Mouse (Mus musculus) liver, embryonic 16.5 days (tissue): ENCODE results near the gene Dbf4. TPM values are rescaled to one million over a fixed set of nuclear protein-coding genes. Genes with fewer than 3 reads are reported as not detected.

Experiments used
- ATAC-seq: fragments of 200-750 bp; cut with Nextera tagmentation; 2 replicates; pipeline ENCODE4 v1.8.0; 2017; ENCODE audit warnings: low read depth, mild to moderate bottlenecking, moderate number of reproducible peaks, moderate library complexity
- H3K27ac ChIP-seq: fragments of 300-500 bp; sonication (generic); 2 replicates; pipeline ENCODE4 v1.5.1; 2014; ENCODE audit warnings: mild to moderate bottlenecking, low read length
- H3K27me3 ChIP-seq: fragments of 300-500 bp; sonication (generic); 2 replicates; pipeline ENCODE4 v1.6.1; 2014; ENCODE audit warnings: low read depth, low read length, mixed read lengths; ENCODE audit not compliant: control insufficient read depth, insufficient read depth
- H3K36me3 ChIP-seq: fragments of 300-500 bp; sonication (generic); 2 replicates; pipeline ENCODE4 v1.6.1; 2014; ENCODE audit warnings: mild to moderate bottlenecking; ENCODE audit not compliant: control insufficient read depth, insufficient read depth
- H3K4me1 ChIP-seq: fragments of 300-500 bp; sonication (generic); 2 replicates; pipeline ENCODE4 v1.6.1; 2014; ENCODE audit warnings: low read depth, low read length, mixed read lengths; ENCODE audit not compliant: control insufficient read depth
- H3K4me2 ChIP-seq: fragments of 300-500 bp; sonication (generic); 2 replicates; pipeline ENCODE4 v1.6.1; 2014; ENCODE audit warnings: low read depth, low read length, mixed read lengths
- H3K4me3 ChIP-seq: fragments of 300-500 bp; sonication (generic); 2 replicates; pipeline ENCODE4 v1.5.1; 2014; ENCODE audit warnings: low read depth, mild to moderate bottlenecking, low read length
- H3K9ac ChIP-seq: fragments of 300-500 bp; sonication (generic); 2 replicates; pipeline ENCODE4 v1.6.1; 2014; ENCODE audit warnings: low read depth, low read length
- H3K9me3 ChIP-seq: fragments of 300-500 bp; sonication (generic); replicated peaks from 2 replicates; pipeline ENCODE4 v1.6.1; 2016; ENCODE audit warnings: low read length; ENCODE audit not compliant: control insufficient read depth
- WGBS: fragments of 180-500 bp; shearing (Covaris S2); extraction: QIAGEN DNeasy Blood & Tissue Kit; methylation state at CpG from one replicate; pipeline ENCODE4 v1.1.7; 2014; ENCODE audit not compliant: insufficient replicate concordance; 5-methylcytosine and 5-hydroxymethylcytosine counted together
- polyA plus RNA-seq: library from polyadenylated mRNA; unstranded; fragments of >200 nt; fragmentation: Nextera tagmentation; extraction: Ambion mirVana; gene quantifications from 2 replicates; pipeline ENCODE4 v1.2.1, GENCODE M21; 2015

Gene Dbf4
- polyA plus RNA-seq, result 22.6 and 25.6 TPM in 2 replicates

DNA sequence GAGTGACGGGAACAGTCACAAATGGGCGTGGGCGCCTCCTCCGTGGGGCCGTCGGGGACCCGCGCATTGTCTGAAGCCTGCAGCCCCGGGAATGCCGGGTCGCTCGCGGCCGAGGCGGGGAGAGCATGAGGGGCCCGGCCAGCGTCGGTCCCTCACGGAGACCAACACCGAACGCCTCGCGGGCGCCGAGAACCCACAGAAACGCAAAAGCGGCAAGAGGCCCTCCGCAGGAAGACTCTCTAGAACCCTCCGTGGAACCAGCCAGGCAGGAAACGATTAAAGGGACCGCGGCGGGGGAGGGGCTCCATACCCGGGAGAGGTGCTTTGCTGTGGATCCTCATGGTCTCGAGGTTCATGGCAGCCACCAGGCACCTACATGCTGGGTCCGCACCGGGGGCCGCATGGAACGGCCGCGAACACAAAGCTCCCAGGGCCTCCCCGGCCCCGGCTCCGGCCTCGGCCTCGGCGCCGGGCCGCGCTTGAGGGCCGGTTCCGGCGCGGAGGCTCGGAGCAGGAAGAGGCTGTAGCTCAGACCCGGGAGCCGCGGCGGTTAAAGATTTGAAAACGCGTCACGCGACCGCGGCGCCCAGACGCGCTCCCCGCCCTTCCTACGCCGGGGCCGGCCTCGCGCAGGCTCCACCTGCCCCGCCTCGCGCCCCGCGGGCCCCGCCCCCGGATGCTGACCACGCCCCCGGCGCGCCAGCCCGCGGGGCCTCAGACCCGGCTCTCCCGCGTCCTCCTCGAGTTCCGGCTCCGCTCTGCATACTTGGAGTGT is at the start of gene Dbf4, which contains the start of gene Slc25a40:
TSS of gene Dbf4 (minus strand) at position 560 of the 775 bp plus-strand sequence.
TSS of gene Slc25a40 (plus strand) at position 694 of the 775 bp plus-strand sequence.
- WGBS, result under 1% methylated on average over 90 of the region's 93 CpGs
- Histone ChIP-seq H3K27me3 (no peaks in the 10 kb centered on the region), H3K9me3 (no peaks in the 10 kb centered on the region), H3K36me3 (peaks cover 14% of the 10 kb centered on the region), H3K4me2 (peak within 1 kb of the TSS; percentile 87), H3K9ac (peak within 1 kb of the TSS; percentile 97), H3K4me1 (peaks cover 12% of the 10 kb centered on the region), H3K27ac (peak within 1 kb of the TSS; percentile 95), H3K4me3 (peak within 1 kb of the TSS; percentile 98)
- ATAC-seq, result peak; percentile 97

- ATAC-seq, result no peak
- no peaks in the 10 kb centered on the region for H3K9me3 ChIP-seq
- no peaks in the 10 kb centered on the region for H3K36me3 ChIP-seq
- H3K4me1 ChIP-seq, result no peaks in the 10 kb centered on the region
- WGBS, result 82% methylated on average over 5 of the region's 5 CpGs
- no peak overlapping the region for H3K27ac ChIP-seq
- no peak overlapping the region for H3K9ac ChIP-seq
- H3K27me3 ChIP-seq, result no peaks in the 10 kb centered on the region
- H3K4me3 ChIP-seq, result no peak overlapping the region
- no peak overlapping the region for H3K4me2 ChIP-seq
These were observed 34.0 kb upstream of the Dbf4 start for GRCm38 (mm10) chr5:8456561-8456960.

DNA sequence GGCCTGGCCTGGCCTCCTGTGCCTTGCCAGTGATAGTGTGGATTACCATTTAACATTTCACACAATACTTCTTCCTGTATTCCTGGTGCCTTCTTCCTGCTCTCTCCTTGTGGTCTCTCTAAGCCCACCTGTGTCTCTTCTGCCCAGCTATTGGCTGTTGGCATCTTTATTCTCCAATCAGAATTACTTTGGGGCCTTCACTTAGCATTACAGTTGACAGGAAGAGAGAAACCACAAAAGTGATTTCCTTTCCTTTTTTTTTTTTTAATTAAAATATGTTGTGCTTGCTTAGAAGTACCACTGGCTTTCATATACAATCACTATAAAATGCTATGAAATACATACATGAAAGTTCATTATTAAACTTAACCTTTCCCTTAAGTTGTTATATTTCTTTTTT is 33.0 kb upstream of the Dbf4 start:
- H3K4me2 ChIP-seq, result no peak overlapping the region
- no peak overlapping the region for H3K9ac ChIP-seq
- no peak overlapping the region for H3K27ac ChIP-seq
- H3K4me3 ChIP-seq, result no peak overlapping the region
- no peaks in the 10 kb centered on the region for H3K4me1 ChIP-seq
- H3K36me3 ChIP-seq, result no peaks in the 10 kb centered on the region
- H3K9me3 ChIP-seq, result no peaks in the 10 kb centered on the region
- no peak for ATAC-seq
- no peaks in the 10 kb centered on the region for H3K27me3 ChIP-seq

DNA sequence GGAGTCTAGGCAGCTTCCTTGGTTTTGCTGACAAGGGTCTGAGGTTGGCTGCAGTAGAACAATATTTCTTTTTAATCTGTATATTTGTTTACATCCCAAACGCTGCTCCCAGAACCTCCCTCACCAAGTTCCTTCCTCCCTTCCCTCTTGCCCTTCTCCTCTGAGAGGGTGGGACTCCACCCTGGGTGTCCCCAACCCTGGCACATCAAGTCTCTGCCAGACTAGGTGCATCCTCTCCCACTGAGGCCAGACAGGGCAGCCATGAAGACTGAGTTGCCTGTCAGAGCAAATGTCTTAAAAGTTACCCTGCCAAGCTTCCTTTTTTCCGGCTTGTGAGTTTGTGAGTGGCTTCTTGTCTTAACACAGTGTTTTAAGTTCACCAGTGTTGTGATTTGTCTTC is 16.6 kb upstream of the Dbf4 start:
- H3K36me3 ChIP-seq, result no peaks in the 10 kb centered on the region
- no peaks in the 10 kb centered on the region for H3K4me1 ChIP-seq
- 59% methylated on average over 2 of the region's 2 CpGs for WGBS
- no peaks in the 10 kb centered on the region for H3K9me3 ChIP-seq
- H3K9ac ChIP-seq, result no peak overlapping the region
- ATAC-seq, result no peak
- H3K27ac ChIP-seq, result no peak overlapping the region
- H3K4me2 ChIP-seq, result no peak overlapping the region
- H3K4me3 ChIP-seq, result no peak overlapping the region
- no peaks in the 10 kb centered on the region for H3K27me3 ChIP-seq

DNA sequence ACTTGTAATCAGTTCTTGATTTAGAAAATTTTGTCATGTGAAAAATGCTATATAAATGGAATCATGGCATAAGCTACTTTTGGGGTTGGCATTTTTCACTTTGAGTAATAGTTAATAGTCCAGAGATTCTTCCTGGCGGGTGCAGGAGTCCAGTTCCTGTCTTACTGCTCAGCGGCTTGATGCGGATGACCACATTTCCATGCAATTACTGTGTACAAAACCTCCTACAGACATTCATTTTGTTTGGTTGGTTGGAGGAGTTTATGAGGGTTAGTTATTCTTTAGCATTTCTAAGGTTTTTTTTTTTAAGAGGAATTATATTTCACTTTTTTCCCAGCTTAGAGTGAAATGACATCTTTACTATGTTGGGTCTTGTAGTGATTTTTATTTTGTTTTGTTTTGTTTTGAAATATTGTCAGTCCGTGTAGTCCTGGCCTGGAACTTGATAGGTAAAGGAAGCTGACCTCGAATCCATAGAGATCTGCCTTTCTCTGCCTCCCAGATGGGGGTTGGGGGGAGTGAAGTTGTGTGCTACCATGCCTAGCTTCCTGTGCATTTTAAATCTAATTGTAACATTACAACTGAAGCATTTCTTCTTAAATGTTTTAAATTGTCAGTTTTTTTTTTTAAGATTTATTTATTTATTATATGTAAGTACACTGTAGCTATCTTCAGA is 15.1 kb upstream of the Dbf4 start:
- no peaks in the 10 kb centered on the region for H3K27me3 ChIP-seq
- H3K9ac ChIP-seq, result no peak overlapping the region
- WGBS, result 80% methylated on average over 5 of the region's 5 CpGs
- H3K4me3 ChIP-seq, result no peak overlapping the region
- no peaks in the 10 kb centered on the region for H3K9me3 ChIP-seq
- H3K36me3 ChIP-seq, result no peaks in the 10 kb centered on the region
- H3K4me2 ChIP-seq, result no peak overlapping the region
- ATAC-seq, result no peak
- H3K4me1 ChIP-seq, result no peaks in the 10 kb centered on the region
- H3K27ac ChIP-seq, result no peak overlapping the region

DNA sequence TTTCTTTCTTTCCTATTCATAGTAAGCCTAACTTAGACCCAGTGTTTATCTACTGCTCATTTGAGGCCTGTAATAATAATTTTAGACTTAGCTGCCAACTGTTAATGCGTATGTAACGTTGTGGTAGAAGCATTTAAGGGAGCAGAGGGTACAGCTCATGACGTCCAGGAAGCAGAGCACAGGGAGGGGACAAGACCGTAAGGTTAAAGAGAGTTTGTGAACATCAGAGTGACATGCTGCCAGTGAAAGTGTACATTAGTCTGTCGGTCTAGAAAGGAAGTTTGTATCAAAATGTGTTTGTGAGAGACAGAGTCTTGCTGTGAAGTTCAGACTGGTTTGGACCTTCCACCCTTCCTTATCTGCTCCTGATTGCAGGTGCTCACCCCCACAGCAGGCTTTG is 3.4 kb upstream of the Dbf4 start:
- WGBS, result 47% methylated on average over 5 of the region's 5 CpGs
- no peak overlapping the region for H3K4me2 ChIP-seq
- H3K9me3 ChIP-seq, result no peaks in the 10 kb centered on the region
- no peak for ATAC-seq
- peaks cover 11% of the 10 kb centered on the region for H3K4me1 ChIP-seq
- no peaks in the 10 kb centered on the region for H3K27me3 ChIP-seq
- H3K27ac ChIP-seq, result no peak overlapping the region
- H3K9ac ChIP-seq, result no peak overlapping the region
- H3K4me3 ChIP-seq, result no peak overlapping the region
- H3K36me3 ChIP-seq, result 0 out of 2 replicates have a peak, but pooled peaks cover 1% of the 10 kb centered on the region

GRCm38 (mm10) chr5:8424116-8424515 is 1.6 kb upstream of the Dbf4 start:
- peak overlapping the region; percentile 73 for H3K9ac ChIP-seq
- no peaks in the 10 kb centered on the region for H3K27me3 ChIP-seq
- no peaks in the 10 kb centered on the region for H3K9me3 ChIP-seq
- ATAC-seq, result no peak
- peak overlapping the region; percentile 44 for H3K27ac ChIP-seq
- H3K4me2 ChIP-seq, result peak overlapping the region; percentile 87
- H3K4me1 ChIP-seq, result peaks cover 12% of the 10 kb centered on the region
- H3K4me3 ChIP-seq, result peak overlapping the region; percentile 98
- 26% methylated on average over 7 of the region's 7 CpGs for WGBS
- H3K36me3 ChIP-seq, result peaks cover 8% of the 10 kb centered on the region

GRCm38 (mm10) chr5:8422932-8423928 is 714 bp upstream of the Dbf4 start:
- H3K36me3 ChIP-seq, result peaks cover 8% of the 10 kb centered on the region
- WGBS, result 1% methylated on average over 40 of the region's 40 CpGs
- no peaks in the 10 kb centered on the region for H3K27me3 ChIP-seq
- H3K4me2 ChIP-seq, result peak overlapping the region; percentile 87
- peak overlapping the region; percentile 73 for H3K9ac ChIP-seq
- H3K4me3 ChIP-seq, result peak overlapping the region; percentile 98
- peak overlapping the region; percentile 44 for H3K27ac ChIP-seq
- ATAC-seq, result peak; percentile 53
- no peaks in the 10 kb centered on the region for H3K9me3 ChIP-seq
- peaks cover 12% of the 10 kb centered on the region for H3K4me1 ChIP-seq
